Mouse (Mus musculus): ENCODE results near the gene Copg1.

Gene Copg1

DNA sequence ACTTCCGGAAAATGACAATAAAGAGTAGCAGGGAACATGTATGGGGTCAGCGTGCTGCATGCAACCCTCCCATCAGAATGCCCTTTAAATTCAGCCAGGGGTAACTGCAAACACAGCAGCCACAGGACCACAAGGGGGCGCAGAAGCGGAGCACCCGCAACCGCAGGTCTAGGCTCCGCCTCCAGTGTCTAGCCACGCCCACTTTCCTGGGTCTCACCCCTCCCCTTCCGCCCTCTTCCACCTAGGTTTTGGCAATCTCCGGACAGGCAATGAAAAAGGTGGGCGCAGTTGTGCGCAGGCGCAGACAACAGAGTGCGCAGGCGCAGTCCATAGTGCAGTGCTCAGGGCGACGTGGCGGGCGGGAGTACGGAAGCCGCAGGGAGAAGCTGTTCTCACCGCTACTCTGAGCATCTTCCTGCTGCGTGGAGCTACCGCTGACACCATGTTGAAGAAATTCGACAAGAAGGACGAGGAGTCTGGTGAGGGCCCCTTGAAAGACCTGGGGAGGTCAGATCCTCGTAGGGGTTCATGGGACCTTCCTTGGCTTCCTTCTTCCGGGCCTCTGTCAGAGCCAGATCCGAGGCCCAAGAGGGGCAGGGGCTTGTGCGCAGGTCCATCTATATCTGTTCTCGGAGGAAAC, at the start of gene Copg1:
TSS of gene Copg1 (plus strand) at position 221 of the 640 bp plus-strand sequence.
- peak; percentile 100 for DNase-seq

DNA sequence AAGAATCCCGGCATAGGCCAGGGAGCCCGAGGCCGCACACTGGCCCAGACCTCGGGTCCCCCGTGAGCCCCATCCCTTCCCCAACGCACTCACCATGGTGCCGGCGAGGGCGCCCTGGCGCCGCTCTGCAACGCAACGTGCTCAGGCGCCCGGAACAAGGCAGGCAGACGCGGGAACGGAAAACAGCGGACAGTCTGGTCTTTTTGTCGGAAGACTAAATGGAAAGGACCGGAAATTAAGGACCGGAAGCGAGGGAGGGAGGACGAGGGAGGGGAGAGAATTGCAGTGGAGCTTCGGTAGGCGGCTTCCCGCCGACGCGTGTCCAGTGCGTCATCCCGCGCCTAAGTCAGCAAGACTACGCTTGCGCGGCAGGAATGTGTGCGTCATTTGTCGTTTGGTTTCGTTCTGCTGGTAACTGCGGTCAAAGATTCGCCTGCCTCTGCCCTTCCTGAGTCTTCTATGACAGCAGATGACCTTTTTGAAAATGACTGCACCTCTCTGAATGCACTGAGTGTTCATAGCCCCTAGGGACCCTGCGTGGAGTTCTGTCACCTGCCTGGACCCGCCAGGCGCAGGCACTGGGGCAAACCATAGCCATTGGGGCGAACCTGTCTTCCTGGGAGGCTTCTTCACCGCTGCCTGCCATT, 48.9 kb upstream of the Copg1 start, which contains the start of gene Isy1:
TSS of gene Isy1 (minus strand) at position 248 of the 647 bp plus-strand sequence.
- peak; percentile 88 for DNase-seq

DNA sequence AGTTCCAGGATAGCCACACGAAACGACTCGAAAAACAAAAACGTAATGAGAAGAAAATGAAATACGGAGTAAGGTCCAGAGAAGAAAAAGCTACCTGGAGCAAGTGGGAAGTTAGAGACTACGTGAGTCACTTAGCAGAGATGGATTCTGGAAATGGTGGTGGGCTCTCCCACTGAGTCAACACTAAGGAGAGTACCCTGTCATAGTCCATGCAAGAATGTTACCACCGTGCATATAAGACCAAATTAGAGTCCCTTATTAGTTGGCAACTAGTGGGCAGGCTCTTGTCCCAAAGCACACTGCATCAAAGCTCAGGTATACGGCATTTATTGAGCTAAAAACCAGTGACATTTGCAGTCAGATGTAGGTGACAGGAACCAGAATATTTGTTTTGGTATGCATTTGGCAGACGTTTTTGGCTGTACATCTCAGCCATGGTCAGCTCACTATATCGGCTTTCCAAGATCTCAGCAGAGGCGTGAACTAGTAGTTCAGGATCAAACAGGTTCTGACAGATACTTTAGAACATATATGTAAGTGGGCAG, 47.7 kb upstream of the Copg1 start:
- DNase-seq = no peak

DNA sequence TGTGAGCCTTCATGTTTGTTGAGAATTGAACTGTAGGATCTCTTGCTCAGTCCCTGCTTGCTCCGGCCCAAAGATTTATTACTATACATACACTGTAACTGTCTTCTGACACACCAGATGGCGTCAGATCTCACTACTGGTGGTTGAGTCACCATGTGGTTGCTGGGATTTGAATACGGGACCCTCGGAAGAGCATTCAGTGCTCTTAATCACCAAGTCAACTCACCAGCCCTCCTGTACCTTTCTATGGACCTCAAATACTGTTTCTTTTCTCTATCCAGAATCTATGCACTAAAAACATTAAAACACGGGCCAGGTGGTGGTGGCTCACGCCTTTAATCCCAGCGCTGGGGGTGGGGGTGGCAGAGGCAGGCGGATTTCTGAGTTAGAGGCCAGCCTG, 46.0 kb upstream of the Copg1 start:
- DNase-seq = no peak

DNA sequence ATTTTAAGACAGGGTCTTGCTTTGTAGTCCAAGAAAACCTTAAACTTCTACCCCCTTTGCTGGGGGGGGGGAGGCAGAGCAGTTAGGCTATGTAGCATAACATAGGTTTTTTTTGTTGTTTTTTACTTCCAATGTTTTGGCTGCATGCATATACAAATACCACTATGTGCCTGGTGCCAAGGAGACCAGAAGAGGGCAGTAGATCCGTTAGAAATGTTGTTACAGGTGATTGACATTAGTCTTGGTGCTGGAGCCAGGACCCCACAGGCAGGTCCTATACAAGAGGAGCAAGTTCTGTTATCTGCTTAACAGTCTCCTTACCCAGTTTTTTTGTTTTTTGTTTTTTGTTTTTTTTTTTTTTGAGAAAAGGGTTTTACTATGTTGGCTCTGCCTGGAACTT, 45.4 kb upstream of the Copg1 start:
- DNase-seq = peak; percentile 29

DNA sequence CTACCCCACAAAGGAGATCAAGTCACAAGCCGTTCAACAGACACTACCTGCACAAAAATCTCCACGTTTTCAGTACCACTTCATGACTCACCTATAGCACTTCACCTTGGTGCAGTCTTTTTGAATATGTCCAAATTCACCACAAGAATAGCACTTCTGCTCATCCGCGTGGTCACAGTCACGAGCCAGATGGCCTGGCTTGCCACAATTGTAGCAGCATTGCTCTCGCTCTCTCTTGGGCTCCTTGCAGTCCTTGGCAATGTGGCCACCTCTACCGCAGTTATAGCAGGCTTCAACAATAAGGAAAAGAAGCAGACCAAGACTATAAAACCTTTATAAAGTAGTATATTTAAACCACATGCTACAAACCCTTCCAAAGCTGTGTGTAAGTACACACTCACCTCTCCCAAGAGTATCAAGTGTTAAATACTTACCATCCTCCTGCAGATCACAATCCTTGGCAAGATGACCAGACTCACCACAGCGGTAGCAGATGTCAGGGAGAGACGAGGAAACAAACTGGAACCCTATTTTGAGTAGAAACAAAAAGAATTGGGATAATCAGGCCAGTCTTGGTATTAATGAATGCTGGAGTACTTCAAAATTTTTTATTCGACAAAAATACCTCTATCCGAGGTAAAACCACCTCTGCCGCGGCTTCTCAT, 42.5 kb upstream of the Copg1 start:
- DNase-seq = no peak

DNA sequence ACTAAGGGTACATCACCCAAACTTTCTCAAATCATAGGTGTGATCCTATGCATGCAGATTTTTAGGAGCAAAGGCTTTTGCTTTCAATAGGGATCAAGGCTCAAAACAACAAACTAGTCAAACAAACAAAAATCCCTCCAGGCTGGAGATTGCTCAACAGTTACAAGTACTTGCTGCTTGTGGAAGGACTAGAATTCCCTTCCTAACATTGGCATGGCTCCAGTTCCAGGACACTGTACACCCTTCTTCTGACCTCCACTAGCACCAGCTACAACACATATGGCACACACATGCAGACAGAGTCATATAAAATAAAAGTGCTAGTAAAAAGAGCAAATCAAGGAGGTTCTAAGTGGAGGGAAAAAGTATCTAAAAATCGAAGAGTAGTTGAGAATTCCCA, 40.8 kb upstream of the Copg1 start:
- DNase-seq = no peak

DNA sequence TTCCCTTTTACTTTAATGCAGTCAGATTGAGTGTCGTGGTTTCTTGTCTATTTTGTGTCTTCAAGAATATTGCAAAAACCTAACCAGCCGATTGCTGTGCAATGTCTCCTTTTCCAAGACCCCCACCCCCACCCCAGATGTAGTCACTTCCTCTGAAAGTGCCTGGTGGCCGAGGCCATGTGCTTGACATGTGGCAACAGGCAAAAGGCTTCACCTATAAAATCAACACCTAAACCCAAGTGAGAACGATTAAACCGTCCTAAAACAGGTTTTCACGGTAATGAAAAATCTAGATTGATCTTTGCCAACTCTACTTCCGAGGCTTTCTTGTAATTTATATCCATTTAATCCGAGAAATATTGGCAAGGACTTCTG, 37.8 kb upstream of the Copg1 start:
- DNase-seq = peak; percentile 44

DNA sequence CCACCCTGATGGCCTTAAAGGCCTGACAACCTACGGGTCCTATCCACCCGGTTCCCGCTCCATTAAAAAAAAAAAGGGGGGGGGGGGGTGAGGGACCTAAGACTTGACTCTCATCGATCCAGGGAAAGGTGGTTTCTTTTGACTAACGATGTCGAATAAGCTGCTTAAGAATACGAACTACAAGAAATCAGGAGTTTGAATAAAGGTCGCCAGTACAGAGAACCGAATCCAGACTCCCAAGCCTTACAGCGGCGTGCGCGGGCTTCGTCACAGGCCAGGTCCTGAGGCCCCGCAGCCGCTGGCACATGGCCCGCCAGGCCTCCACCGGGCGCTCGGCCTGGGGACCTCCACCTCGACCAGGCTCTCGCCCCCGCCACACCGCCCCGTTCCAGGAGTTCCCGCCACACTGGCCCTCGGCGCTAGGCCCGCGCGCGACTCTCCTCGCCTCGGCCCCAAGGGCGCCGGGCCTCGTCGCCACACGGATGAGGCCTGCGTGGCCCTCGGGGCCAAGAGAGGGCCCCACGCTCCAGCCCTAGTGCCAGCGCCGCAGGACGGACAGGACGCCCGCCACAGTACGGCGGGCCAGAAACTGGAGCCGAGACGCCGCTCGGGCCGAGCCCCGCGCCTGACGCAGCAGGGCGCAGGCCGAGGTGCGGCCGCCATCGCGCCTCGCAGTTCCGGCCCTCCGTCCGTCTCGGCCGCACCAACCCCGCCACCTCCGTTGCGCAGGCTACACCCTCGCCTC, 37.3 kb upstream of the Copg1 start:
- peak; percentile 65 for DNase-seq

DNA sequence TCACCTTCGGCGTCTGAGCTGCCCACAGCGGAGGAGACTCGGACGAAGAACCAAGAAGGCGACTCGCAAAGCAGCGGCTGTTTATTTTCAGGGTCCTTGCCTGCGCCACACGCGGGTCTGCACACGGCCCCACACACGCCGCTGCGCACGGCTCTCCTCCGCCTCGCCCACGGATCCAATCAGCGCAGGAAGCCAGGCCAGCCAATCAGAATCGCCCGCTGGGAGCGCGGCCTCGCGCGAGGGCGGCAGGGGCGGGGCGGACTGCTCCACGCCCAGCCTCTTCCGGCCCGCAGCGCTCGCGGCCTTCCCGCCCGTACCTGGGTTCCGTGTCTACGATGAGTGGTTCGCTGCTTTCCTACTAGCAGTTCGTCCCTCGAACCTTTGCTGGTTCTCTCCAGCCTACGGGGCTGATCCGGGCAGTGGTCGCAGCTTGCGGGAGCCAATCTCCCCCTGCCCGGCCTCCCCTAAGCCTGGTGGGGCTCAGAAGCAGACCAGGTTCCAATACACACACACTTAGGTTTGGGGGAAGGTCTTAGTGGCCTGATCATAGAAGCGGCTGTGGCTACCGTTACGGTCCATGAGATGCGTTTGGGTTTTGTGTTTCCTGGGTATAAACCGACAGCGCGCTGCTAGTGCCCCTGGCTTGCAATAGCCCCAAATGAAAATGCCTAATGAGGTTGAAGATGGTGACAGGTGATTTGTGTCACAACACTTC, 36.6 kb upstream of the Copg1 start, which contains the start of gene Cnbp:
TSS of gene Cnbp (minus strand) at position 207 of the 715 bp plus-strand sequence.
- DNase-seq = peak; percentile 98

DNA sequence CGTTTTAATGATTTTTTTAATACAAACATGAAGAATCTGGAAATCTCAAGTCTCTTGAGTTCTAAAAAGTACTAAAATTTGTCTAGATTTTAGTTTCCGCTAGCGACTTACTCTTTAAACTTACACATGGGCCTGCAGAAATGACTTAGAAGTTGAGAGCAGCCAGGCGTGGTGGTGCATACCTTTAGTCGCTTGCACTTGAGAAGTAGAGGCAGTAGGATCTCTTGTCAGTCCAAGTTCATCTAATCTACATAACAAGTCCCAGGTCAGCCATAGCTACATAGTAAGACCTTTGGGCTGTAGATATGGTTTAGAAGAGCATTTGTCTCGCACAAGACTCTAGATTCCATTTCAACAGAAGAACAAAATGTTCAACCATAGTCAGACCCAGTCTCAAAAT, 35.7 kb upstream of the Copg1 start:
- no peak for DNase-seq

DNA sequence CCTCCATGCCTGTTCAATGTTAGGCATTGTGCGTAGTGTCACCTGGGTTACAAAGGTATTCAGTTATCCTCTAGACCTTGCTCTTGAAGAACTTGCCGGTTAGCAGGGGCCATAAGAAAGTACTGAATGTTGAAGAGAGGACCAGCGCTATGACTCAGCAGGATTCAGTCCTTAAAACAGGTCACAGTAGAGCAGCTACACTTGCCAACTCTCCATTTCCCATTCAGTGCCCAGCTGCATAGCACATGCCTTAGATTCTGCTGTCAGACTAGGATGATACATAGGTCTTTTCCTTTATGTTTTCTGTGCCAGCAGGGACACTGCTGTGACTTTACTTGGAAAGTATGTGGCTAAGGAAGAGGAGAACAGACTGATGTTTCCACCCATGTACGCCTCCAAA, 34.2 kb upstream of the Copg1 start:
- no peak for DNase-seq

DNA sequence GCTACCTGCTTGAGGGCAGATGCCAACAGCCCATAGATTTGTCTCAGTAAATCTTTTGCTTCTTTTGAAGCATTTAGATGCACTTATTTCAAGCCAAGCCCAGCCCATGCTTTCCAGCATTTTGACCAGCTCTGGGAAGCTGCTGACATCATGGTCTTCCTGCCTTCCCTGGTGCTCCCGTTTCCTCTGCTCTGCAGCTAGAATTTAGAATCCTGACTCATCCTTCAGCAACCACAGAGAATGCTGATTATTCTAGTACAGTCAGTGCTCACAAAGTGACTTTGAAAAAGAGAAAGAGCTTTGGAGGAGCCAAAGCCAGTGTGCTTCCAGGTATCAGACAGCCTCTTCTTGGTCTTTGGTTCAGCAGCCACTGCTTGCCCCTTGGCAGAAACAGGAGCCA, 30.5 kb upstream of the Copg1 start:
- DNase-seq = no peak

DNA sequence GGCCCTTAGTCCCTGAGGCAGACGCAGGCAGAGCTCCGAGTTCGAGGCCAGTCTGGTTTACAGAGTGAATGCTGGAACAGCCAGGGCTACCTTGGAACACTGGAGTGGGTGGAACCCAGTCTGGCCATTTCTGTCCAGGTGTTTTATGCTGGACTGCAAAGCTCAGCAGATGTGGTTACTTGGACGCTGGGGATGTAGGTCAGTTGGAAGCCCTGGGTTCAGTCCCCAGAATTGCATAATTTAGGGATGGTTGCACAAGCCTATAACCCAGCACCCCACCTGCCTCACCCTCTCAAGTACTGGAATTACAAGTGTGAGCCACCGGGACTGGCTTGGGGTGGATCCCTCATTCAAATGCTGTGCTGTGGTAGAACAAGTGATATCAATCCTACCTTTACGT, 21.4 kb upstream of the Copg1 start:
- no peak for DNase-seq

DNA sequence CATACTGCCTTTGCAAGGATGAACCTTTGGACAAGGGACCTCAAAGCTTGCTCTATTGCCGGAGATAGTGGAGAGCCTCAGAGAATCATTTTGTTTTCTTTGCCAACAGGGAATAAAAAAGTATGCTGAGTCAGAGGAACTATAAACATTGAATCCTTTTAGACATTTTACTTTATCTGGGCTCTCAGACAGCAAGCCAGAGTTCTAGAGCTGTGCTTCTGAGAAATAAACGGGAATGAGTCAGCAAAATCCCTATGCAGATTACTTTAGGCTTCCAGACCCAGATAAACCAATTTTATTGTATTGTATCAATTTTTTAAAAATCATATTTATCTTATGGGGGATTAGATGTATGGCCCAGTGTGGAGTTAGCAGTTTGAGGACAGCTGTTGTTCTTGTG, 20.4 kb upstream of the Copg1 start:
- no peak for DNase-seq

DNA sequence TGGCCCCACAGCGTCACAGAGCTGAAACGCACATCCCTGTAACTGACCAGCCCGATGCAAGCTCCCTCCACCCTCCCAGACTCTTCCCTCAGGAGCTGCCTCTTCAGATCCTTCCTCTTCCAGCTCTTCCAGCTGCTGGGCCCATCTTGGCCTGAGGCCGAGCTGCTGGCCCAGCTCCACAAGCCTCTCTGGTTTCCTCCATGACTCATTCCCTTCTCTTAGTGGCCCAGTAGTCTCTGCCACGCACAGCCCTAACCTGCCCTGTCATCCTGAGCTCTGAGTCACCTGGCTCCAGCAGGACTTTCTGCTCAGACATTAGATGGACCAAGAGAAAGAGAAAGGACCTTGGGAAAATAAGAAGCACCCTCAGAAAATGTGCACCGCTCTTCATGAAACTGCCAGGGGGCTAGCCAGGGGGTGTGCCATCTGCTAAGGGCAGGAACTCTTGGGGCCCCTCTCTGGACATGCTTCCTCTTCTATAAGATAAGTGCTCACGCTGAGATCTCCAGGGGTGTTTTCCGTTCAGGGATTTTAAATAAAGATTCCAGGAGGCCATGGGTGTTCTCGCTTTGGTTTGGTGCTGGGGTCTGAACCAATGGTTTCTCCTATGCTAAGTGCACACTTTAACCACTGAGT, 18.6 kb upstream of the Copg1 start:
- no peak for DNase-seq

DNA sequence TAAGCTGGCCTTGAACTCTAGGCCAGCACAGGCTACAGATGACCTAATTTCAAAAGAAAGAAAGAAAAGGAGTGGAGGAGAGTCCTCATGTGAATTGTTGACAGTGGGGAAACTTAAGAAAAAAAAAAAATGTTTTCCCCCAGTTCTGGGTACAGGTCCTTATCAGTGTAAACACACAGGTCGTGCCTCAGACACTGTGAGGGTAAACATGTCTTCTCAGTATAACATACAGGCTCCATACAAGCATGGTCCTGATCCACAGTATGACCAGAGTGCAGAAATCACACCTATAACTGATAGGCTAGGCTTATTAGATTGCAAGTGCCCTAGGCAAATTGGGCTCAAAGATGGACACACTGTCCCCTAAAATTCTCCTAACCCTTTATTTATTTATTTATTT, 17.2 kb upstream of the Copg1 start:
- no peak for DNase-seq

DNA sequence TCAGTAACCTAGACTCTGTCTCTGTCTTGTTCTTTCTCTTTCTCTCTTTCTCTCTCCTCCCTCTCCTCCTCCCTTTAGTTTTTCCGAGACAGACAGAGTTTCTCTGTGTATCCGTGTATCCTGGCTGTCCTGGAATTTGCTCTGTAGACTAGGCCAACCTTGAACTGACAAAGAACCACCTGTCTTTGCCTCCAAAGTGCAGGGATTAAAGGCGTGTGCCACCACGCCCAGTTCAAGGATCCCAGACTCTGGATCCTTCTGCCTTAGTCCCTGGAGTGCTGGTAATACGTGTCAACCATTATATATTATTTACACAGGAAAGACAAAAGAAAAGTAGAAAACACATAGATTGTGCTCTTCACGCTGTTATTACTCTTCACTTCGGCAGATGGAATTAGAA, 16.4 kb upstream of the Copg1 start:
- no peak for DNase-seq

DNA sequence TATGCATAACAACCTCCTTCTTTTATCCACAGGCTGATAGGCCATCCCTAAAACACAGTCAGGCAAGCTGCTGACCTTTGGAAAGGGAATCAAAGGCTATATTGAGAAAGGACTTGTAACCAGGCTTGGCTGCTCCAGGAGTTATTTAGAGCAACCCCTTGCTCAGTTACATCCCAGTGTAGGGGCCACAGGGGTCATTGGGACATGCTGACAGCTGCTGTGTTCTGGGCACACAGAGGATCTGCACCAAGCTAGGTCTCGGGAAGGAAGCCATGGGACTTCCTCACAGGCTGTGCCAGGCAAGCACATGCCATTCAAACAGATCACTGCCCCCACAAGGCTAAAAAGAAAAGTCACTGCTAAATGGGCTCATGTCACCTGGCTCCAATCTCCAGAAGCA, 14.5 kb upstream of the Copg1 start:
- DNase-seq = no peak

DNA sequence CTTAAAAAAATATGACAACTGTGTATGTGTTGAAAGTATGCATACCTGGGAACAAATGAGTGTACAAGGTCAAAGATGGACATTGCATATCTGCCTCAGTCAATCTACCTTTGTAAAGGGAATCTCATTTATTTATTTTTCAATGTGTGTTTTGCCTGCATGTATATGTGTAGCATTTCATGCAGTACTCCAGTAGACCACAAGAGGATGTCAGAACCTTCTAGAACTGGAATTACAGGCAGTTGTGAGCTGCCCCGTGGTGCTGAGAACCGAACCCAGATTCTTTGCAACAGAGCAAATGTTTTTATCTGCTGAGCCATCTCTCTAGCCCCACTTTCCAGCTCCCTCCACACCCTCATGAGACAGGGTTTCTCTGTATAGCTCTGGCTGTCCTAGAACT, 13.7 kb upstream of the Copg1 start:
- no peak for DNase-seq

DNA sequence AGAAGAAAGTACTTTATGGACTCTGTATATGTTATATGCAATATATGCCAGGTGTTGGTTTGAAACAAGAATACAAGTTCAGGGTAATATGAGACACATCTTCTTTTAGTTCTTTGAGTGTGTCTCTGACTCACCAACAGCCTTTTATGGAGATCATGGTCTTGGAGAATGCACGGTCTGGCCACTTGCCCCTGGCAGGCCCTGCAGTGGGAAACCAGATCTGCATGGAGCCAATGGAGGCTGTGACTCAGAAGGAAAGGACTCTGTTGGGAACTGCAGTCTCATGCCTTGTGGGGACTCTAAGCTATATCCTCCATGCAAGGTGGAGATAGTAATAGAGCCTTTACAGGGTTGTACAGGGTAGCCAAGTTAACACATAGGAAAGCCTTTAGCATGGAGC, 12.5 kb upstream of the Copg1 start:
- no peak for DNase-seq

DNA sequence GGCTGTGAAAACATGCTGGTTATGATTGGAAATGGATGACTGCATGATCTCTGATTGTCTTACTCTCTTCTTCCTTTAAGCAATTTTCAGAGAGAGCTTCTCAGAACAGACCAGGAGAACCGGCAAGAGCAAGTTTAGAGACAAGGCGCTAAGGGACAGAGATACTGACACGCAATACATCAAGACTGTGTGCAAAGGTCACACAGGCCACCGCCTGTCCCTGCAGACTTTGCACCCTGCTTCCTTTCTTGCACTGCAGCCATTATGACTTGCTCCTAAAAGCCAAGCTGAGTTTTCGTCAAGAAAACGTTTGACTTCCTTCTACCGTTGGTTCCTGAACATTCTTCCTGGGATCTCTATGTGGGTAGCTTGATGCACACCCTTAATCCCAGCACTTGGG, 12.1 kb upstream of the Copg1 start:
- DNase-seq = no peak
